Mouse (Mus musculus) midbrain, embryonic 14.5 days (tissue): ENCODE data around the gene Olfr303. TPM values are rescaled to one million over a fixed set of nuclear protein-coding genes. Genes with fewer than 3 reads are reported as not detected.

Source experiments
- polyA plus RNA-seq: library from polyadenylated mRNA; unstranded; fragments of >200 nt; fragmentation: Nextera tagmentation; extraction: Ambion mirVana; gene quantifications from 2 replicates; pipeline ENCODE4 v1.2.1, GENCODE M21; 2014

The Olfr303 gene
- polyA plus RNA-seq, 1 experiment from 2014 or later = not detected

Other genes with a start within 250 kb of the Olfr303 start
- gene Vmn2r75, start 226.0 kb downstream of the Olfr303 start, polyA plus RNA-seq = not detected in 2 replicates
- gene Vmn2r76, start 151.5 kb downstream of the Olfr303 start, polyA plus RNA-seq = not detected in 2 replicates
- not detected in 2 replicates for gene Olfr310, start 120.6 kb downstream of the Olfr303 start, polyA plus RNA-seq
- gene Olfr309, start 84.1 kb downstream of the Olfr303 start, polyA plus RNA-seq = not detected in 2 replicates
- gene Olfr308, start 72.2 kb downstream of the Olfr303 start, polyA plus RNA-seq = not detected in 2 replicates
- not detected in 2 replicates for gene Olfr307, start 60.2 kb downstream of the Olfr303 start, polyA plus RNA-seq
- gene Olfr305, start 30.9 kb downstream of the Olfr303 start, polyA plus RNA-seq = not detected in 2 replicates
- not detected in 2 replicates for gene Olfr304, start 11.1 kb downstream of the Olfr303 start, polyA plus RNA-seq
- not detected in 2 replicates for gene Olfr301, start 6.1 kb upstream of the Olfr303 start, polyA plus RNA-seq
- gene Olfr299, start 62.1 kb upstream of the Olfr303 start, polyA plus RNA-seq = not detected in 2 replicates
- gene Olfr298, start 94.7 kb upstream of the Olfr303 start, polyA plus RNA-seq = not detected in 2 replicates
- gene Olfr297, start 122.2 kb upstream of the Olfr303 start, polyA plus RNA-seq = not detected in 2 replicates
- not detected in 2 replicates for gene Olfr295, start 186.1 kb upstream of the Olfr303 start, polyA plus RNA-seq
- not detected in 2 replicates for gene Olfr294, start 218.9 kb upstream of the Olfr303 start, polyA plus RNA-seq